Mouse (Mus musculus) cortical plate, adult 2 months (tissue): Measurements from ENCODE around the gene Mapk13.

Source experiments
- CTCF ChIP-seq: fragments of 200-500 bp; IDR thresholded peaks from 2 replicates; pipeline ENCODE4 v1.5.1; 2011; ENCODE audit warnings: mild to moderate bottlenecking, control low read depth, low read length; ENCODE audit not compliant: insufficient read depth; ENCODE audit errors: extremely low read depth
- POLR2A ChIP-seq: fragments of 200-500 bp; IDR thresholded peaks from 2 replicates; pipeline ENCODE4 v1.6.1; 2011; ENCODE audit warnings: mild to moderate bottlenecking, low read length, control low read depth; ENCODE audit not compliant: insufficient read depth; ENCODE audit errors: extremely low read depth

- no peak for TF ChIP-seq POLR2A
- TF ChIP-seq CTCF = no peak
Observed at GRCm38 (mm10) chr17:28769875-28770421, 851 bp downstream of the Mapk13 start.
